Mouse (Mus musculus) adrenal gland, postnatal 36 days (tissue): ENCODE measurements around the gene Dennd6b. TPM values are rescaled to one million over a fixed set of nuclear protein-coding genes. Genes with fewer than 3 reads are reported as not detected.

ENCODE experiments used
- DNase-seq, 2 experiments: peaks; one replicate each; pipeline ENCODE4 v3.0.0; 2021; ENCODE audit warnings: mixed read lengths in 1 of 2
- total RNA-seq, 2 experiments: library from RNA; stranded (reverse); gene quantifications; 2 replicates each; pipeline ENCODE4 v1.2.3; 2021

The Dennd6b gene
- total RNA-seq, 2 experiments from 2014 or later, result 4.9 to 5.2 TPM

DNA sequence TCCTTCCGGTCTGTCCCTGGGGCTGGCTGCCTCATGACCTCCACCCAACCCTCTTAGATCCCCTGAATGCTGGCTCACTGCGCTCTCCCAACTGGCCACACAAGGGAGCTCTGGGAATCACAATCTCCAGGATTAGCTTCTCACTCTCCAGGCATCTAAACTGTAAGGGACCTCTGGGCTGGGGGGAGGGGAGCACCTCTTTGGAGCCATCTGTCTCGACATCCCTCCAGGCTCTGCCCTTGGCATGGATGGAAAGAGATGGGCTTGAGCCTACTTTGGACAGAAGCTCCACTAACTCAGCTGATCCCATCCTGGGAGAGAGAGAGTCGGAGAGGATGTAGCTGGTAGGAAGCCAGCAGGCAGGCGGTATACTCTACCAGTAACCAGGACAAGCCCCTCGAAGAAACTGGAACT is 14.0 kb downstream of the Dennd6b start:
- peak; percentile 31 to 52 for DNase-seq

DNA sequence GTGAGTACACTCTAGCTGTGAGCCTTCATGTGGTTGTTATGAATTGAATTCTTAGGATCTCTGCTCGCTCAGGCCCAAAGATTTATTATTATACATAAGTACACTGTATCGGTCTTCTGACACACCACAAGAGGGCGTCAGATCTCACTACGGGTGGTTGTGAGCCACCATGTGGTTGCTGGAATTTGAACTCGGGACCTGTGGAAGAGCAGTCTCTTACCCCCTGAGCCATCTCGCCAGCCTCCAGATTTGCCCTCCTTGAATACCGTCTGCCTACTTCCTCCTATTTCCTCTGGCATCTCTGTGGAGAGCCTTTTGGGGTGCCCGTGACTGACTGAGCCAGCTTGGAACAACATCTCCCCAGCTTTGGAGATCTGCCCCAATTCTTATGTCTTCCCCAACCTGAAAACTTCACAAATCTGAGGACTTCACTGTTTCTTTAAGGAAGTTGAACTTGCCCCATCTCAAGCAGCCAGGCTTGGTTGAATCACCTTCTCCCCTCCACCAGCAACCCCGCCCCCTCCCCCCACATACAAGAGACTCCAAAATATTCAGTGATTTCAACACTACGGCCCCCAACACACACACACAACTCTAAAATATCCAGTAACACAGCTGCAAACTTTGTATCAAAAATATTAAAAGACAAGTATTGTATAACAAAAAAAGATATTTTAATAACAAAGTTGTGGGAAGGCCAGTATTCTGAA is 14.6 kb downstream of the Dennd6b start:
- no peak for DNase-seq

DNA sequence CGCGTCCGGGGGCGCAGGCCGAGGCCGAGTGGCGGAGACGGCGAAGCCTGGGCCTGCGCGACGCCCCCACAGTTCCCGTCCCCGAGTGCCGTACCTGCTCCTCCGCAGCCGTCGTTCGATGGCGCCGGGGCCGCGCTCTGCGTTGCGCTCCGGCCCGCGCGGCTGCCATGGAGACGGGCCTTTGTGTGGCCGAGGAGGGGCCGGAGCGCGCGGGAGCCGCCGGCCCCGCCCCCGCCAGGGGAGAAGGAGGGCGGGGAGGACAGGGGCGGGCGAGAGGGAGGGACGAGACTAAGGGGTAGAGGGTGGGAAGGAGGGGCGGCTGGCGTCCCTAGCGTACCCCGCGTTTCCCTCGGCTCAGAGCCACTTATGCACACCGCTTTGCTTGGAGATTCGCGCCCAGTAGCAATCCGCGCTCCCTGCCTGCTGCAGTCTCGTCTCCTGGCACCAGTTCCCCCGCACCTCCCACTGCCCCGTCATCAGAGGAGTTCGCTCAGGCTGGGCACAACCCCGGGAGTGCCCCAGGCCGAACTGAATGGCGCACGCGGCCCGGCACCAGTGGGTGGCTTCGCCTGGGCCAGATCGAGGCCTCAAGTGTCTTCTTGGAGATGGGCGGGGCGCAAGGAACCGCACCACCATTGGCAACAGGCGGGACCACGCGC is 15.6 kb downstream of the Dennd6b start, which contains the start of gene Plxnb2:
Gene Plxnb2, minus strand, starts transcription at position 218 of the 659 bp plus-strand sequence.
- peak; percentile 88 to 93 for DNase-seq

DNA sequence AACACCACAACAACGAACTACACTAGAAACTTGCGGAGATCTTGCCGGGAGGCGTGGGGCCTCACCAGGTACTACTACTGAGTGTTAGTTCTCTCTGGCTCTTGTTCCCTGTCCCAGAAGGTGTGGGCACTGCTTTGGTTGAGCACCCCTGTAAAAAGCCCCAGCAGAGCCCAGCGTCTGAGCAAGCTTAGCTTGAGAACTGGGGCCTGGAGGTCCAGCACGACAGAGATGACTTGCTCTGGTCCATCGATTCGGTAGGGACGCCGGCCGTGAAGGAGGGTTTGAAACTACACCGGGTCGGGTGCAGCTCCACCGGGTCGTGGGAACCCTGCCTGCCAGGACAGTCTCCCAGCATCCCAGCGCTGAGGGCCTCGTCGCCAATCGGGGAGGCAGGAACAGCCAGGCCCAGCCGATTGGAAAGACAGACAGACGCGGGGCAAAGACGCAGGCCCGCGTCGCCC is 16.2 kb downstream of the Dennd6b start:
- DNase-seq, result peak; percentile 43 to 59

DNA sequence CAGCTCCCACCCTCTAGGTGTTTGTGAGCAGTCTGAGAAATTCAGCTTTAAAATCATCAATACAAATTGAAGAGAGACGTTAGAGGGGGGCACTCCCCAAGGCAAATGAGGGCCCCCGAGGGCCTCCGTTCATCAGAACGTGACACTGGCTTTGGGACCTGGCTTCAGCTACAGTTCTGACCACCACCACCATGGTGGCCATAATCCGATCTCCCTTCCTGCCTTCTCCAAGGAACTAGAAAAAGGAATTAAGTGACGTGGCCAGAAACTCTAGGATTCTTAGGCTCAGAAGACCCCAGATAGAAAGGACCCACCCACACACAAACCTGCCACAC is 16.7 kb downstream of the Dennd6b start:
- DNase-seq, result no peak

DNA sequence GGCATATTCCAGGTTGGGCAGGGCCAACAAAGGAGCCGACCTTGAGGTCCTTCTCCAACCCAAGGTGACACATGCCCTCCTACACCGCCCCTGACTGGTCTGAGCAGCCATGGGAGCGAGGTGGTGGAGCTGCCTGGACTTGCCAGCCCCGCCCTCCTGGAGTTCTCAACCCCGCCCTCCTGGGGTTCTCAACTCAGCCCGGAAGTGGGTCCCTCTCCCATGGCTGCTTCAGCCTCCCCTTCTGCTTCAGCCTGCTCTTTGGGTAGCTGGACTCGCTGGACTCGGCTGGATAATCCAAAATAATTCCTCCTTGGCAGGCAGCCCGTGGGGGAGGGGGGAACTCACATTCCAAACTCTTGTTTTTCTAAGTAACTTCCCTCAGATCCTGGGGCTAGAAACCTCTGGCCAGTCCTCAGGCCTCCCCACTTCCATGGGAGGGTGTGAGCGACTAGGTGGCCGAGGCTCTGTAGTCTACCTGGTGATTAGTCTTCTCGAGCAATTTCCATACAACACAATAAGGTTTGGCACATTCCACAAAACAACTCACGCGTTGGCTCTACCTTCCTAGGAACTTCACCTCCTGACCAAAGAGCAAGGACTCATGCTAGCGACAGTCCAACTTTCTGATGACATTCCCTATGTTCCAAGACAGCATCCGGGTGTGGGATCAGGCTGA is 17.2 kb downstream of the Dennd6b start:
- DNase-seq, result peak; percentile 89 to 91

DNA sequence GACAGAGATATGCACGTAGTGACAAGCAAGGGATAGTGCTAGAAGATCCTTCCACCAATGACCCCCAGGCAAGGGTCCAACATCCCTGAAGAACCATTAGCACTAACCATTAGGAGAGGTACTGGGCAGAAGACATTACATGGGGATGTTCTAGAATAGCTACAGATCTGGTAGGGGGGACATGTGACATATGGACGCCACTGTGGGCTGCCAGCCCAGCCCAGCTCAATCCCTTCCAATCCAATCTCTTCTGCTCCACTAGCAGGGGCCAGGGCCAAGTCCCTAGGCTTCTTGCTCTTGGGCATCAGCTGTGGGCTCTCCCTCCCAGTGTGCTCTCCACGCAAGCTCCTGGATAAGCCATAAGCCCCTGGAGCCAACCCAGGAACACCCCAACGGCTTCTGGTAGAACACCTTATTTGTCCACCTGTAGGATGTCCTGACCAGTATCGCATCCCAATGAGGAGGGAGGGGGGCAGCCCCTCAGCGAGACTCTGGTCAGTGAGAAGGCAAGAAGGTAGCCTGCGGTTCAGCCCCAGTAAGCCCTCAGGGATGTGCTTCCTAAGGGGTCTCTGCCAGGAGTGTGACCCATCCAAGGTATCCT is 17.9 kb downstream of the Dennd6b start:
- DNase-seq, result no peak

DNA sequence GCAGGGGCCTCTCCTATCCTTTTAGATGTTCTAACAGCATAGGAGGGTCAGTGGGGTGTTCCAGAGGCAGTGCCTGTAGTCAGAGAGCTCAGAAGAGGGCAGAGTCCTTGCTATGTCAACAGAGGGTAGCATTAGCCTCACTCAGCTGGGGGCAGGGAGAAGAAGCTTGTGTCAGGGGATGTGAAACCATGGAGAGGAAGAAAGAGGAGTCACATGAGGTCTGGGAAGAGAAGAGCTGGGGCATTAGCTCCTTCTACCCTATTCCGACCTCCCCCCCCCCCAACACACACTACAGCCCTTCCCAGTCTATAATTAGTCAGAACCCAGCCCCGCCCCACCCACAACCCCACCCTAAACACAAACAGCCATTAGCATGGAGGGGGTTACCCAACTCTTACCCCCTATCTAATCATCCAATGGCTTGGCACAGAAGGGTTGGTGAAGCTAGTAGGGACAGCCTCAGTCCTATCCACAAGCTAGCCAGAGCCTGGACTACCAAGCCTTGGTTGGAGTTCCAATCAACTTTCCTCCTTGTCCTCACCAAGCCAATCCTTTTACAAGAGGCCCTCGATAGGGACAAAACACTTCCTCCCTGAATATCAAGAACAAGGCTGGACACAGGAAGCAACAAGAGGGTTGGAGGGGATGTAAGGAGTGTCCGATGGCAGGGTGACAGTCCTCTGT is 18.6 kb downstream of the Dennd6b start:
- DNase-seq, result no peak

DNA sequence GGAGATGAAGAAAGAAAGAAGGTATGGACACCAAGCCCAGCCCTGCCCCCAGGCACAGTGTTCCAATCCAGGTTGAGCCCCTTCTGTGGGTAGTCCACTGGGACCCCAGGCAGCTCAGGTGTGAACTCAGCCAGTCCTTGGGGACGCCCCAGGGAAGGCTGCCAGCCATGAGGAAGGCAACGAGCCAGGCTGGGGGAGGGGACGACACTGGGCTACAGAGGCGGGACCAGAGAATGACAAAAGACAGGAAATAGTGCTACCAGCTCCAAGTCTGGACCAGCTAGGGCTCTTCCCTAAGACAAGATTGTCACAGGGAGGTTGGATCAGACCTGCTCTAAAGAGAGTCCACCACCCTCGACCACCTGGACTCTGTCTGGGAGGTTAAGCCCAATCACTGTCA is 19.2 kb downstream of the Dennd6b start:
- DNase-seq, result peak; percentile 92

DNA sequence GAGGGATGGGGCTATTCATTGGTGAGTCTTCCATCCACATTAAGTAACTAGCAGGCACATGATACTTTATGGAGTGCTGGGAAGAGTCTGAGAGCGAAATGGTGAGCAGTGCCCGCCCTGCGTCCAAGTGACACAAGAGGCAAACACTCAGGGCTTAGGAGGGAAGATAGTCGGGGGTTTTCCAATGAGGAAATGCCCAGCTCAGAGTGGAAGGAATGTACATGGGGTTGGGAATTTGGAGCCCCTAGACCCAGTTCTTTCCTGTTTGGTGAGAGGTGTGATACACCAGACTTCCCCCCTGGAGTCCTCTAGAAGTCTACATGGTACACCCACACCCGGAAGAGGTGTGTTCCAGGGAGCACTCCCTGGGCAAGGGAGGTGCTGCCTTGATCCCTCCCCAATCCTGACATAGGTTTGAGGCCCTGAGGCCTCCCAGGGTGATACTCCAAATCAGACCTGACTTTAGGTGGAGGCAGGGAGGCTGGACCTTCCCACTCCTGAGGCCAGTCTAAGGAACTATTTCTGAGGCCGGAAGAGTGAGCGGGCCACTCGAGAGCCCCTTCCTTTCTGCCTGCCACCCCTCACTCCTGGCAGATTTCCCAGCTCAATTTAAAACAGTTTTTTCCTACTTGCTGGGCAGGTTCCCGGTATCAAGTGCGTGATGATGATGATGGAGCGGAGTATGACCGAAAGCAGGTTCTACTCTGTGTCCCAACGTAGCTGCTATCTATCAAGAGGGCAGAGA is 20.7 kb downstream of the Dennd6b start:
- DNase-seq, result no peak

DNA sequence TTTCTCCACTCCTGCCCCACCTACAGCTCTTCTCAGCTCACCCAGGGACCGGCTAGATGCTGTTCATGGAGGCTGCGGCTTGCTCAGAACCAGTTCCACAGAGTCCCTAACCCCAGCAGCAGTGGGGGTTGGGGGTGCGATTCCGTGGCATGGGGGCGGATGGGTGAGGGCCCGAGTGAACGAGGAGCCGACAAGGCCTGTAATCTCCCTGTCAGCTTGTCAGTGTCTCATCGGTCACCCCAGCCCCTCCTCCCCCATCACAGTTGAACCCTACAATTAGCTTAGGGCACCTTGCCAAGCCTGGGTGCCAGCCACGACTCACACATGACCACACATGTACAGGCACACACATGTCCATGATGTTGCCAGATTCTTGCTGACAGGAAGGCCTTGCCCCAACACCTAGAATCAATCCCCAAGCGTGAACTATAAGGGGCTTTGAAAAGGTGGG is 21.4 kb downstream of the Dennd6b start:
- no peak for DNase-seq

DNA sequence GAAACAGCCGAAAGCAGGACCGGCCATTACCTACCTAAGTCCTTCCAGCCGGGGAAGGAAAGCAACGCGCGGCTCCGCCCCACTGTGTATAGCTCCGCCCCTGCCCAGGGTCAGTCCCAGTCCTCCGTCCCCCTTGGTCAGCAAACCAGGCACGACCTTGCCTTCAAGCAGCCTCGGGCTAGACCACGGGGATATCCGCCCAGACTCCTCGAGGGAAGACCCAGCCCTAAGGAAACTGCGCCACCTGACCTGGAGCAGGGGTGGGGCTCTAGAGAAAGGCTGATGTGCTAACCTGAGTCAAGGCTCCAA is 22.4 kb downstream of the Dennd6b start:
- DNase-seq, result peak; percentile 75 to 84

DNA sequence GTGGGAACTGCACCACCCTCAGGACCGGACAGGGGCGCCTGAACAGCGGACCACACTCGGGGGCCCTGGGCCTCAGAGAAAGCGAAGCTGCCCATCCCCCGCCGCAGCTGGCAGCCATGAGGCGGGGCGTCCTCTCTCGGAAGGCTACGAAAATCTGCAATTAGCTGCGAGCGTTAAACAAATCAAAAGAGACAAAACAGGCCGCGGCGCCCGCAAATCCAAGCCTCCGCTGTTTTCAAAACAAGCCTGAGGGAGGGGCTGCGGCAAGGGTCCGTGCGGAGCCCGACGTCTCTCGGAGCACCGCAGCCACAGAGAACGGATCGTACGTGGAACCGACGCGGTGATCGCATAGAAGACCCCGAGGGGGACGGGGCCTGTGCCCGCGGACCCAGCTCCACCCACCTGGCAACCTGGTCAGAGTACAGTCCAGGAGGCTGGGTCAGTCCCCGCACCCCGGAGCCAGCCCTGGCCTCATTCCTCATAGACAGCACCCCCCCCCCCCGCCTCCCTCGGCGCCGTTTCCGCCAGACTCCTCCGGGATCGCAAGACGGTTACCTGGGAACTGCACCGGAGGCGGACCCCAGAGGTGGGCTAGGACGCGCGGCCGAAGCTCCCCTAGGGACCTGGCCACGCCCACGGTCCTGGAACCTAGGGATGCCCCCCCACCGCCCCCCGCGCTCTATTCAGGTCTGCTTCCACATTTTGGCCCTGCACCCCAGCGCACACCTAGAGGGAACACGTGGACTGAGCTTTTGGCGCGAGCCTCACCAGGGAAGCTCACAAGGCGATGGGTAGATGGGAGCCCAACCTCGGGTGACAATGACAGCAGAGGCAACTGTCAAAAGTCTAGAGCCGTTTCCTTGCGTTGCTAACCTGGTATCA is 23.0 kb downstream of the Dennd6b start:
- DNase-seq, result peak; percentile 39 to 65

DNA sequence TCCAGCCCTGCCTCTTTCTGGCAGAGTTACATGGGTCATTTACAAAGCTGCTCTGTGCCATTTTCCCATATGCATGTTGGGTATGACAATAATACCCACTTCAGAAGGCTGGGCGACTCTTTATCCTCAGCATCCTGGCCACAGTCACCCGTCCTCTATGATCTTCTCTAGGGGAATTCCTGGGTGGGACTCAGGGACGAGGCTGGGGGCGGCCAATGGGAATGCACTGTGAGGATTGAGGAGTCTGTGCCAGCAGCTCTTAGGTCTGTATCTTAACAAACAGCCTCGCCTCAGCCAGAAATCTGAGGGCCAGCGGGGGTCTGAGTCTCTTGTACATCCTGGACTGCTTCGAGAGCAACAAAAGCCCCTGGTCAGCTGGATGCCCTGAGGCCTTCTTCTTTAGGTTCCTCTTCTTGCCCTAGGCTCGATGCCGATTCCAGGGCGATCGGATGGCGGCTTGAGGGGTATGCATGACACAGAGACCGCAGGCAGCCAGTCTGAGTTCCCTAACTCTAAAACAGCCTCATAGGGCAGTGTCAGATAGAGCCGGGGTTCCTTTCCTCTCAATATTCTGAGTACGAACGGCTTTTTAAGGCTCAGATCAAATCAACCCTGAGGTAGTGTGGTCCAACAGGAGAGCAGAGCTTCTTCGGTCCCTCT is 23.9 kb downstream of the Dennd6b start:
- no peak for DNase-seq

DNA sequence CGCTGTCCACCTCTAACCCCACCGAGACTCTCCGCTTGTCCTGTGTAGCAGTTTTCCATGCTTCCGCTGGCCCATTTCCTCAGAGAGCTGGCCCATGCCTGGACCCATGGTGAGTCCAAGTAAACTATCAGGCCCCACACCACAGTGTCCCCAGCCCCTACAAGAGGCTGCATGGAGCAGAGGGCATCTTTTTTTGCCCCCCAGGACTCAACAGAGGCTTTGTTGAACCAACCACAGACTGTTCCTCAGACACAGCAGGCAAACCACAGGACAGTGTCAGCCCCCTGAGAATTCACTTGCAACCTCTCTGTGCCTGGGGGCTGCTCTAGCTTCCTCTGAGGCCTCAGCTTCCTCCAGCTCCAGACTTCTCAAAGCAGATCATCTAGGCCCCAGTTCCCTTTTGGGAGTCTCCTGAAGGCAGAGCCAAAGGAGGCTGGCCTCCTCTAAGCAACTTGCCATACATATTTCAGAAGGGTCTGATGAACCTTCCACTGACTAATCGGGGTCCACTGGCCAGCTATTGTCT is 24.7 kb downstream of the Dennd6b start:
- DNase-seq, result no peak

DNA sequence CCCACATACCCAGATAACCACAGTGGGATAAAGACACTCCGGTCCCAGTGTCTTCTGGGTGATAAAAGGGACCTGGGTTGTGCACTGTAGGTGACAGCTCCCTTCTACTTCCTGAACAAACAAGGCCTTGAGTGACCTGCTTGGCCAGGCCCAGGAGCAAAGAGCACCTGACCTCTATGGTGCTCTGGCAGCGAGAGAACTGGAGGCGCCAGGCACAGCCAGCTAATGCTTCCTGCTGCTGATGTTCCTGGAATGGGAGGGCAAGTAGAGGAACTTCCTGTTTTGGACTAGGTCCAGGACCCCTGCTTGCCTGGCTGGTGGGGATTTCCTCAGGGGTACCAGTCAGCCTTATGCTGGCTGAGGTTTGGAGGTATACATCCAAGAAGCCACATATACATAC is 26.2 kb downstream of the Dennd6b start:
- DNase-seq, result peak; percentile 27 to 59

DNA sequence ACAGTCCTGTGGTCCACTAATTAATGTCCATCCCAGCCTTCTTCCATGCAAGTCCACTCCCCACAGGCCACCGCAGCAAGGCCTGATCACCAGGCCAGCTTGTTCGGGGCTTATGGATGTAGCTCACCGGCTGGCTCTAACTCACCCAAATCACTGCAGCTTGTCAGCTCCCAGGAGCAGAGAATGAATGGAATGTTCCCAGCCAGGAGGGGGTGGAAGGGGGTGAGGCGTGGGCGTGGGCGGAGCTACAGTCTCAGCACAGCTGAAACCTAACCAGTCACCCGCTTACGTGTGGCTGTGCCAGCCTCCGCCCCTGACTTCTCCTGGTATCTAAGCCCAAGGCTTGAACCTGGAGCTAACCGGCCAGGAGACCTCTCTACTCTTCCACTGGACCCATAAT is 26.9 kb downstream of the Dennd6b start:
- DNase-seq, result peak; percentile 86 to 91

DNA sequence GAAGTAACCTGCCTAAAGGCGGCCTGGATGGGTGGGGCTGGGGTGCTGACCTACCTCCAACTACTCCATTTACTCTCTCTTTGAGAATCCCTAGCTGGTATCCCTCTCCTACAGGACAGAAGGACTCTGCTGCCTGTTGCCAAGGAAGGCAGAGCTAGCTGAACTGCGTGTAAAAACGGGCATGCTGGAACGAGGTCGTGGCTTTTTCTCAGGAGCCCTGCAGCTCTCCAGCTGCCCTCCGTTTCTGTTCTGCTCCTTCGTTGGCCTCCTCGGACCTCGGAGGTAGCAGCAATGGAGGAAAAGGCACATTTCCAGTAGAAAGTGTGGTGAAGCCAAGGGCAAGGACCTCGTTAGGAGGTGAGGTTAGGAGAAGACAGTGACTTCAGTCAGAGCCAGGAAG is 27.4 kb downstream of the Dennd6b start:
- no peak for DNase-seq

DNA sequence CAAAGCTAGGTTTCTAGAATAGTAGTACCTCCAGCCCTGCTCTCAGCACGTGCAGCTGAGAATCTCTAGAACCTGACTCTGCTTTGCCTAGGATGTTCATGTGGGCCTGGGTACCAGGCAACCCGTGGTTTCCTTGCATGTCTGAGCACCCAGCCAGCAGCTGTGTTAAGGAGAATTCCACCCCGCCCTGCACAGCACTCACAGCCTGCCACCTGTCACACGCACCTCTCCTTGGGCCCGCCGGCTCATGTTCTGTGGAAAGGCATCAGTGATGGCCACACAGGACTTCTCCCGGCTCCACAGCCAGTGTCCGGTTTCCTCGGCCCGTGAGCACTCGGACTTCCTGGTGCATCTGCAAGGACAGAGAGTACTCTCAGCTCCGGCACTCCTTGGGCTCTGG is 30.8 kb downstream of the Dennd6b start:
- no peak for DNase-seq

DNA sequence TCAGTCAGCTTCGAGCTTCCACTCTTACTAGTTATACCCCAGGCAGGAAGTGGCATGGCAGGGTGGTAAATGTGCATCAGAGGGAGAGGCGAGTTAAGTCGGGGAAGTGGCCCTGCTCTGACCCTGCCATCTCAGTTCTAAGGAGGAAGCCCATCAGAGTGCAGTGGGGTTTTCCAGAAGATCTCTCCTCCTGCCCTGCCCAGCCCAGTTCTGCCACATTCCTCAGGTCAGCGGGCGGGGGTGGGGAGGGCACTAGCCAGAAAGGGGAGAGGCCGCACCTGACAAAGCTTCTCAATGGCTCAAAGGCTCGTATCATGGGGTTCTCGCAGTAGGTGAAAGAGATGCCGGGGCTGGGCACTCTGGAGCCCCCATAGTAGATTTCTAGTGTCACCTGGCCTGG is 34.9 kb downstream of the Dennd6b start:
- DNase-seq, result no peak
